17 mouse cellular contexts compared by ENCODE assay signal in the genomic region with DNA sequence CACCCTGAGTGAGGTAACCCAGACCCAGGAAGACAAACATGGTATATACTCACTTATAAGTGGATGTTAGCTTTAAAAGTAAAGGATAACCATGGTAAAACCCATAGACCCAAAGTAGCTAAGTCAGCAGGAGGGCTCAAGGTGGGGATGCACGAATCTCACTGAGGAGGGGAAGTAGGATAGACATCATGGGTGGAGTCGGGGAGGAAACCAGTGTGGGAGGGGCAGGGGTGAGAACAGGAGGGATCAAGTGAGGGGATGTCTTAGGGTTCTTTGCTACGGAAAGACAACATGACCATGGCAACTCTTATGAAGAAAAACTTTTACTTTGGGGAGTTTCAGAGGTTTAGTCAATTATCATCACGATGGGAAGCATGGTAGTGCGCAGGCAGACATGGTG.
"Had no signal": no experiment of that assay in that cellular context is flagged by ENCODE, and none has a peak within 500 bp of the region (broad histone marks: within the 10 kb centered on the region; RNA-seq: fewer than 3 reads in every experiment).

No protein-coding gene starts in this region.

- H3K27me3 ChIP-seq: midbrain, embryonic 12.5 days; neural tube, embryonic 13.5 days; neural tube, embryonic 15.5 days; stomach, embryonic 15.5 days had no signal

- H3K27ac ChIP-seq: midbrain, embryonic 10.5 days; midbrain, embryonic 12.5 days; neural tube, embryonic 13.5 days; neural tube, embryonic 15.5 days; stomach, embryonic 15.5 days; stomach, postnatal 0 days had no signal

- H3K36me3 ChIP-seq: midbrain, embryonic 10.5 days; midbrain, embryonic 12.5 days; neural tube, embryonic 13.5 days had no signal

- H3K4me1 ChIP-seq: midbrain, embryonic 10.5 days; midbrain, embryonic 12.5 days; neural tube, embryonic 13.5 days; neural tube, embryonic 15.5 days; stomach, embryonic 15.5 days had no signal

- H3K9me3 ChIP-seq: midbrain, embryonic 10.5 days; midbrain, embryonic 12.5 days; neural tube, embryonic 13.5 days; neural tube, embryonic 15.5 days; stomach, embryonic 15.5 days had no signal

- ATAC-seq: midbrain, embryonic 16.5 days had no signal

- H3K4me2 ChIP-seq: lung, embryonic 14.5 days; midbrain, embryonic 12.5 days; neural tube, embryonic 13.5 days; neural tube, embryonic 15.5 days; stomach, embryonic 15.5 days had no signal

- DNase-seq: lung, adult 18-20 months; lung, embryonic 14.5 days; lung, postnatal 10 days; lung, postnatal 4 days; midbrain, embryonic 14.5 days; right cerebral cortex, postnatal 14 days; thymus, adult 2 months; thymus, postnatal 14 days; thymus, postnatal 36 days had no signal

- H3K4me3 ChIP-seq: midbrain, embryonic 10.5 days; midbrain, embryonic 12.5 days; myocyte; neural tube, embryonic 13.5 days; neural tube, embryonic 15.5 days; stomach, embryonic 15.5 days had no signal

- H3K9ac ChIP-seq: lung, embryonic 14.5 days; midbrain, embryonic 12.5 days; neural tube, embryonic 13.5 days; neural tube, embryonic 15.5 days; stomach, embryonic 15.5 days had no signal
